Mouse (Mus musculus) liver, embryonic 15.5 days (tissue): ENCODE data around the gene Pkp3. TPM values are rescaled to one million over a fixed set of nuclear protein-coding genes. Genes with fewer than 3 reads are reported as not detected.

ENCODE experiments used
- ATAC-seq: fragments of 200-750 bp; cut with Nextera tagmentation; 2 replicates; pipeline ENCODE4 v1.8.0; 2017; ENCODE audit warnings: moderate number of reproducible peaks, mild to moderate bottlenecking, moderate library complexity; ENCODE audit not compliant: insufficient read depth
- H3K27ac ChIP-seq: fragments of 300-500 bp; sonication (generic); replicated peaks from 2 replicates; pipeline ENCODE4 v1.5.1; 2015; ENCODE audit warnings: mild to moderate bottlenecking, inconsistent platforms
- H3K27me3 ChIP-seq: fragments of 300-500 bp; sonication (generic); 2 replicates; pipeline ENCODE4 v1.6.1; 2015; ENCODE audit warnings: mild to moderate bottlenecking, inconsistent platforms
- H3K36me3 ChIP-seq: fragments of 300-500 bp; sonication (generic); replicated peaks from 2 replicates; pipeline ENCODE4 v1.6.1; 2015; ENCODE audit warnings: moderate library complexity, mild to moderate bottlenecking, inconsistent platforms
- H3K4me1 ChIP-seq: fragments of 300-500 bp; sonication (generic); replicated peaks from 2 replicates; pipeline ENCODE4 v1.6.1; 2015; ENCODE audit warnings: inconsistent platforms
- H3K4me2 ChIP-seq: fragments of 300-500 bp; sonication (generic); 2 replicates; pipeline ENCODE4 v1.6.1; 2015; ENCODE audit warnings: moderate library complexity, mild to moderate bottlenecking, inconsistent platforms
- H3K4me3 ChIP-seq: fragments of 300-500 bp; sonication (generic); replicated peaks from 2 replicates; pipeline ENCODE4 v1.5.1; 2015; ENCODE audit warnings: mild to moderate bottlenecking, inconsistent platforms
- H3K9ac ChIP-seq: fragments of 300-500 bp; sonication (generic); 2 replicates; pipeline ENCODE4 v1.6.1; 2015; ENCODE audit warnings: moderate library complexity, mild to moderate bottlenecking, inconsistent platforms
- H3K9me3 ChIP-seq: fragments of 300-500 bp; sonication (generic); replicated peaks from 2 replicates; pipeline ENCODE4 v1.6.1; 2016; ENCODE audit warnings: inconsistent platforms
- WGBS: fragments of 180-500 bp; shearing (Covaris S2); methylation state at CpG from one replicate; pipeline ENCODE4 v1.1.7; 2015; ENCODE audit warnings: mixed read lengths; ENCODE audit not compliant: insufficient replicate concordance; 5-methylcytosine and 5-hydroxymethylcytosine counted together
- polyA plus RNA-seq: library from polyadenylated mRNA; unstranded; fragments of >200 nt; fragmentation: Nextera tagmentation; extraction: Ambion mirVana; gene quantifications from 2 replicates; pipeline ENCODE4 v1.2.1, GENCODE M21; 2015

Pkp3 gene
- polyA plus RNA-seq, 1 experiment from 2014 or later = 0.54 TPM

GRCm38 (mm10) chr7:141122689-141123516, 44.9 kb downstream of the Pkp3 start:
- Histone ChIP-seq H3K27ac (peak overlapping the region; percentile 96), H3K27me3 (no peaks in the 10 kb centered on the region), H3K9me3 (no peaks in the 10 kb centered on the region), H3K36me3 (no peaks in the 10 kb centered on the region), H3K9ac (peak overlapping the region; percentile 69), H3K4me3 (peak overlapping the region; percentile 71), H3K4me2 (peak overlapping the region; percentile 89), H3K4me1 (peaks cover 93% of the 10 kb centered on the region)
- ATAC-seq = peak; percentile 99
- under 1% methylated on average over 29 of the region's 29 CpGs for WGBS

GRCm38 (mm10) chr7:141123517-141123856, 45.5 kb downstream of the Pkp3 start:
- peaks cover 92% of the 10 kb centered on the region for H3K4me1 ChIP-seq
- peak overlapping the region; percentile 71 for H3K4me3 ChIP-seq
- H3K27ac ChIP-seq = peak overlapping the region; percentile 96
- ATAC-seq = peak; percentile 2; the same call in 1 of the 2 replicates
- H3K9ac ChIP-seq = peak overlapping the region; percentile 69
- H3K9me3 ChIP-seq = no peaks in the 10 kb centered on the region
- no peaks in the 10 kb centered on the region for H3K27me3 ChIP-seq
- WGBS = under 1% methylated on average over 15 of the region's 15 CpGs
- H3K36me3 ChIP-seq = no peaks in the 10 kb centered on the region
- peak overlapping the region; percentile 89 for H3K4me2 ChIP-seq

- peaks cover 26% of the 10 kb centered on the region for H3K36me3 ChIP-seq
- no peaks in the 10 kb centered on the region for H3K27me3 ChIP-seq
- peaks cover 83% of the 10 kb centered on the region for H3K4me1 ChIP-seq
- H3K4me2 ChIP-seq = peak overlapping the region; percentile 82
- H3K9me3 ChIP-seq = no peaks in the 10 kb centered on the region
- ATAC-seq = peak; percentile 84
- H3K27ac ChIP-seq = peak overlapping the region; percentile 99
- WGBS = under 1% methylated on average over 59 of the region's 59 CpGs
- peak overlapping the region; percentile 94 for H3K9ac ChIP-seq
- H3K4me3 ChIP-seq = peak overlapping the region; percentile 84
Observed at GRCm38 (mm10) chr7:141131024-141131820, 53.2 kb downstream of the Pkp3 start.

GRCm38 (mm10) chr7:141131904-141132755, 54.1 kb downstream of the Pkp3 start:
- Histone ChIP-seq H3K27ac (peak overlapping the region; percentile 99), H3K9ac (peak overlapping the region; percentile 94), H3K27me3 (no peaks in the 10 kb centered on the region), H3K9me3 (no peaks in the 10 kb centered on the region), H3K4me3 (peak overlapping the region; percentile 84), H3K36me3 (peaks cover 35% of the 10 kb centered on the region), H3K4me1 (peaks cover 83% of the 10 kb centered on the region), H3K4me2 (peak overlapping the region; percentile 82)
- 25% methylated on average over 12 of the region's 12 CpGs for WGBS
- peak; percentile 83 for ATAC-seq

Other genes with a start within 250 kb of the Pkp3 start
- gene Urah, start 243.2 kb upstream of the Pkp3 start, polyA plus RNA-seq = 24.7 and 26.8 TPM in 2 replicates
- not detected in 2 replicates for gene Scgb1c1, start 232.7 kb upstream of the Pkp3 start, polyA plus RNA-seq
- not detected in 2 replicates for gene Odf3, start 230.4 kb upstream of the Pkp3 start, polyA plus RNA-seq
- not detected in 2 replicates for gene Gm45785, start 221.9 kb upstream of the Pkp3 start, polyA plus RNA-seq
- 20.9 and 23.3 TPM in 2 replicates for gene Ric8a, start 221.3 kb upstream of the Pkp3 start, polyA plus RNA-seq
- gene Bet1l, start 220.6 kb upstream of the Pkp3 start, polyA plus RNA-seq = 18.7 and 20.3 TPM in 2 replicates
- gene Psmd13, start 196.2 kb upstream of the Pkp3 start, polyA plus RNA-seq = 133 TPM in 2 replicates
- gene Sirt3, start 195.9 kb upstream of the Pkp3 start, polyA plus RNA-seq = 20.0 and 21.5 TPM in 2 replicates
- gene Cox8b, start 177.8 kb upstream of the Pkp3 start, polyA plus RNA-seq = 2.5 and 3.6 TPM in 2 replicates
- gene Nlrp6, start 157.3 kb upstream of the Pkp3 start, polyA plus RNA-seq = 4.8 and 7.0 TPM in 2 replicates
- gene Pgghg, start 136.8 kb upstream of the Pkp3 start, polyA plus RNA-seq = 6.0 and 6.6 TPM in 2 replicates
- gene Ifitm5, start 127.9 kb upstream of the Pkp3 start, polyA plus RNA-seq = 0.39 and 0.68 TPM in 2 replicates
- gene Gm45717, start 122.3 kb upstream of the Pkp3 start, polyA plus RNA-seq = not detected in 2 replicates
- 384 and 401 TPM in 2 replicates for gene Ifitm2, start 122.2 kb upstream of the Pkp3 start, polyA plus RNA-seq
- 21.3 TPM in 2 replicates for gene Ifitm1, start 111.0 kb upstream of the Pkp3 start, polyA plus RNA-seq
- 84.9 and 98.1 TPM in 2 replicates for gene Ifitm3, start 67.4 kb upstream of the Pkp3 start, polyA plus RNA-seq
- gene Ifitm6, start 60.3 kb upstream of the Pkp3 start, polyA plus RNA-seq = 23.2 and 25.7 TPM in 2 replicates
- gene Gm17387, start 49.1 kb upstream of the Pkp3 start, polyA plus RNA-seq = not detected in 2 replicates
- 0.45 and 0.46 TPM in 2 replicates for gene B4galnt4, start 17.1 kb upstream of the Pkp3 start, polyA plus RNA-seq
- 22.1 and 28.1 TPM in 2 replicates for gene Sigirr, start 22.4 kb downstream of the Pkp3 start, polyA plus RNA-seq
- gene Ano9, start 39.6 kb downstream of the Pkp3 start, polyA plus RNA-seq = 0.99 and 1.5 TPM in 2 replicates
- gene Ptdss2, start 44.2 kb downstream of the Pkp3 start, polyA plus RNA-seq = 138 and 140 TPM in 2 replicates
- 64.3 and 76.1 TPM in 2 replicates for gene Rnh1, start 94.6 kb downstream of the Pkp3 start, polyA plus RNA-seq
- 83.0 and 98.2 TPM in 2 replicates for gene Hras, start 115.8 kb downstream of the Pkp3 start, polyA plus RNA-seq
- 11.0 and 12.1 TPM in 2 replicates for gene Lrrc56, start 115.9 kb downstream of the Pkp3 start, polyA plus RNA-seq
- 0.60 and 0.91 TPM in 2 replicates for gene Lmntd2, start 135.9 kb downstream of the Pkp3 start, polyA plus RNA-seq
- 27.3 and 33.4 TPM in 2 replicates for gene Rassf7, start 137.6 kb downstream of the Pkp3 start, polyA plus RNA-seq
- gene Phrf1, start 150.6 kb downstream of the Pkp3 start, polyA plus RNA-seq = 26.7 and 32.6 TPM in 2 replicates
- 10.7 and 12.8 TPM in 2 replicates for gene Irf7, start 188.3 kb downstream of the Pkp3 start, polyA plus RNA-seq
- gene Cdhr5, start 198.6 kb downstream of the Pkp3 start, polyA plus RNA-seq = 0.46 and 0.47 TPM in 2 replicates
- gene Sct, start 200.9 kb downstream of the Pkp3 start, polyA plus RNA-seq = 0.35 and 0.47 TPM in 2 replicates
- not detected in 2 replicates for gene Drd4, start 213.8 kb downstream of the Pkp3 start, polyA plus RNA-seq
- 13.4 and 16.9 TPM in 2 replicates for gene Deaf1, start 249.5 kb downstream of the Pkp3 start, polyA plus RNA-seq
- gene Tmem80, start 249.5 kb downstream of the Pkp3 start, polyA plus RNA-seq = 14.8 and 15.8 TPM in 2 replicates